Mouse (Mus musculus): ENCODE measurements at regions not wholly inside any gene's neighbourhood (a gene's known extent, or its start where the extent isn't known, plus 50 kb on each side); places are given as distances from the start of the nearest gene placed in this dataset.
A peak's percentile ranks its signal among the peaks of the same experiment; 100 is the strongest.

DNA sequence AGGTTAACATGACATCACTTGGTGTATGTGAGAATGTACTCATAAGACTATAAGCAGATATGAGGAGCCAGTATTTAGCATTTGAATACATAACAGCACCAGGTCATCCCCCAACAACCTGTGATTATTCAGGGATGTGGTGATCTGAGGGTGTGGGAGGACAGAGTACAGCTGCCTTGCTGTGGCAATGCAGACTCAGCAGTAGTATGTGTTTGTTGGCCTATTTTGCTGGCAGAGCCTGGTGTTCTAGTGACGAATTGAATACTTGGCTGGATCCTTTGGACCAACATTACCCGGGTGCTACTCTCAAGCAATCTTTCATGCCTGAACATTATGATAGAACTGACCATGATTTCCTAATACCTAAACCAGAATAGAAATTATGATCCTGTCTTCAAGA, 409.1 kb upstream of the Actbl2 start:
- no peak for ATAC-seq (replicated peaks; ENCODE audit: insufficient number of reproducible peaks, low FRiP score, low TSS enrichment, poor library complexity, severe bottlenecking)

GRCm38 (mm10) chr13:110852996-110853727, 401.7 kb upstream of the Actbl2 start:
- no peak for ATAC-seq (replicated peaks; ENCODE audit: insufficient number of reproducible peaks, low FRiP score, low TSS enrichment, poor library complexity, severe bottlenecking)

GRCm38 (mm10) chr13:110854213-110854612, 400.6 kb upstream of the Actbl2 start:
- no peak for ATAC-seq (replicated peaks; ENCODE audit: insufficient number of reproducible peaks, low FRiP score, low TSS enrichment, poor library complexity, severe bottlenecking)

DNA sequence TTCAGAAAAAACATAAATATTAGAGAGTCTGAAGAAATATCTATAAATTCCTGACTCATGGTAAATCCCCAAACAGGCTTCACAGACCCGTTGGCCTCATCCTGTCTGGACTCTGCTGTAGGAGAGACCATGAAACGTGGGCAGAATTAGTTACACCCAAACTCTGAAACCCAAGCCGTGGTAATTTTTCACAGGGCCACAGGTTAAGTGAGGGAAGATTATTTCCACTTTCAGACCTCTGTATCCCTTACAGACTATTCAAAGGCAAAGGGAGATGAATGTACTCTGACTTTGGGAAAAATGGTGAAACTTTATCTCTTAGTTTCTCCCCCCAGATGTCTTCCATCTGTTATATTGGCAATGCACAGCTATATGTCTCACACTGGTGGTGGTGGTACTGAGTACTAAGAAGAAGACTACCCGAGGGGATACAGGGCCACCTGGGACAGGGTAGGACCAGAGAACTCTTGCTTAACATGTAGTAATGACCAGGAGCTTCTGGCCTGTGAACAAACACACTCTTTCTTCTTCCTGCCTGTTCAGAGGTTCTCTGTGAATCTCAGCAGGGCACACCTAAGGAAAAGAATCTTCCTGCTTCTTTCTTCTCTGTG, 388.8 kb upstream of the Actbl2 start:
- no peak for ATAC-seq (replicated peaks; ENCODE audit: insufficient number of reproducible peaks, low FRiP score, low TSS enrichment, poor library complexity, severe bottlenecking)

GRCm38 (mm10) chr13:110866713-110867112, 388.1 kb upstream of the Actbl2 start:
- ATAC-seq (replicated peaks; ENCODE audit: insufficient number of reproducible peaks, low FRiP score, low TSS enrichment, poor library complexity, severe bottlenecking), result no peak

- ATAC-seq (replicated peaks; ENCODE audit: insufficient number of reproducible peaks, low FRiP score, low TSS enrichment, poor library complexity, severe bottlenecking), result no peak
Measured at GRCm38 (mm10) chr13:110871125-110871775, 383.6 kb upstream of the Actbl2 start.

DNA sequence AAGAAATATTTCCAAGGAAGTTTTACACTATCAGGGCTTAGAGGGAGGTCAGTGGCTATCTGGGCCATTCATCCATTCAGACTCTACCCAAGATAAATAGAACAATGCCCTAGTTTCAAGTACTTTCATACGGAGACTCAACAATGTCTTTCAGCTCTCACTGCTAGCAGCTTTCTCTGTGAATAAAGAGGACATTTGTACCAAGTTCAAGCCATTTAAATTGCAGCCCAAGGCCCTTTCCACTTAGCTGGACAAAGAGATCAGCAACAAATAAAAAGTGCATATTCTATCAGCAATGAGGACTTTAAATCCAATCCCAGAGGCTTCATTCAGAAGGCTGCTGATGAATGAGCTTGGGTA, 383.1 kb upstream of the Actbl2 start:
- ATAC-seq (replicated peaks; ENCODE audit: insufficient number of reproducible peaks, low FRiP score, low TSS enrichment, poor library complexity, severe bottlenecking), result no peak

DNA sequence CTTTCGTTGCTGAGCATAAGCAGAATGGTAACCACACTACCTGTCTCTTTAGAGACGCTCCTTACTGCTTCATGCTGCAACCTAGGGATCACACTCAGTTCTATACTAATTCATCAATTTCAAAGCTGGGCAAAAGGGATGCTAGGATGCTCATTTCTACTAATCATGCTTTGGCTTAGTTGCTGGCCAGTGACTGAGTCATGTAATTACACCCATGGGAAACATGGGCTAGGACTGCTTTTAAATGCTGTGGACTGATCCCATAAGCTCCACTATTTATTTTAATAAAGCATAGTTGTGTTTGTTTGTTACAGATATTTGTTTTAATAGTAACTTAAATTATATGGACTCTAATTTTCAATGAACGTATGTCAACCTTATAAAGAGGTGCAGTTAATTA, 373.2 kb upstream of the Actbl2 start:
- ATAC-seq (replicated peaks; ENCODE audit: insufficient number of reproducible peaks, low FRiP score, low TSS enrichment, poor library complexity, severe bottlenecking), result no peak

DNA sequence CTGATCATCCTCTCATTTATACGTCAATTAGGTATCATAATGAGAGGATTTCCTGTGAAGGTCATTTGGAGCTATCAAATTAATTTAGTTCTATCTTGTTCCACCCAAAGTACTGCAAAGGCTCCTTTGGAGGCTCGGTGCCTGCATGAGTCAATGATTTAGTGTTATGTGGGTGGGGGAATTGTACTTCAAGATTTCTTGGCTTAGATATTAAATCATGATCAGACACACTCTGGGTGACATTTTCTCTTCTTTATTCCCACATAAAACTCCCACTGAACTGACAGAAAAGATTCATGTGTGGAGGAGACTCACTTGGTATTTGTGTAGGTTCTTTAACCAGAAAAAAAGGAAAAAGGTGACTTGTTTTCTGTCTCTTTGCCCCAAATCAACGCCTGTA, 372.6 kb upstream of the Actbl2 start:
- ATAC-seq (replicated peaks; ENCODE audit: insufficient number of reproducible peaks, low FRiP score, low TSS enrichment, poor library complexity, severe bottlenecking), result no peak

DNA sequence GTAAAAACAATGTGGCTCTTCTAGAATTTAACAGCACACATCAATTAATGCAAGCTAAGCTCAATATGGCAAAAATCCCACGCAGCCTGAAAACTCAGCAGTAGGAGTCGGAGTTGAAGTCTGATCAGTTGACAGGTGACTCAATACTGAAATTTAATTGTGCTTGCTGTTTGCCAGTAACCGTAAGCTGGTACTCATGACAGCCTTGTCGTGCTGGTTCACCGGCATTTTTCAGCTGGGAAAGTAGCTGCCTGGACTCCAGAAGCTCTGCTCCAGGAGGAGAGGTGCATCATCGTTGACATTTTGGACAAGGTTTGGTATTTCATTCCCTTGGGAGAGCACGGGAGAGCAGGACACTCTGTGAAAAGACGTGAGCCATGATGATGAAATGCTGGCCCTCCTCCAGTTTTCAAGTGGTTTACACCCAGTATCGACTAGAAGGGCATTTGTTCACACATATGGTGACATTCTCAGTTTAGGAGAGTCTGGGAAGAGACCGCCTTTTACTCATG, 372.1 kb upstream of the Actbl2 start:
- ATAC-seq (replicated peaks; ENCODE audit: insufficient number of reproducible peaks, low FRiP score, low TSS enrichment, poor library complexity, severe bottlenecking), result no peak

DNA sequence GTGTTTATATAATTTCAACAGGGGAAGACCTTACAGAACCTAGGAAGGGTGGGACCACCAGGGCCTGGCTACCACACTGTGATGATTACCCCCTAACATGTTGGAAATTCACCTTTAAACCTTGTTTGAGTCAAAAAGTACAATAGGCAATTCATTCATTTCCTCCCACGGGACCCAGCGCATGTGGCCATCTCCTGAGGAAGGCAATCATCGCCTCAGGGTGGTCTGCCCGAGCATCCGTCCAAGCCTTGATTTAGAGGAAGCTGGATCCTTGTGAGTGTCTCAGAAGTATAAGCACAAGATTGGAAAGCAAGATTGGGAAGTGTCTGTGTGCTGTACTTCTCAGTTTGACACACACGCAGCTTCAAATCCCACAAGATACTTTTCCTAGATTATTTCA, 360.9 kb upstream of the Actbl2 start:
- ATAC-seq (replicated peaks; ENCODE audit: insufficient number of reproducible peaks, low FRiP score, low TSS enrichment, poor library complexity, severe bottlenecking), result no peak

DNA sequence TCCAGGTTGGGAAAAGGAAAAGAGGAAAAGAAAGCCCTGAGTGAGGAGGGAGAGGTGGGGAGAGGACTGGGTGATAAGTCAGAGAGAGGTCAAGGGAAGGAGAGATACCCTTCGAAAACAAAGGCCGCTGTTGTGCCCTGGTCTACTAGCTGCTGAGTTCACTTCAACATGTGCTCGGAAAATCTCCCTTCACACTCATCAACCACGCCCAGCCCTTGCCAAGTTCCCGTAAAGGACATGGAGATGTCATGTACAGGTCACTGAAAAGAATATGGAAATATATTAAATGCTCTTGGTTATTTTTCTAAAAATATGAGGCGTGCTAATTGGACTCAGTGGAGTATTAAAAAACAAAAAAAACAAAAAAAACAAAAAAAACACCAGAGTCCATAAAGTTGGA, 359.5 kb upstream of the Actbl2 start:
- no peak for ATAC-seq (replicated peaks; ENCODE audit: insufficient number of reproducible peaks, low FRiP score, low TSS enrichment, poor library complexity, severe bottlenecking)

DNA sequence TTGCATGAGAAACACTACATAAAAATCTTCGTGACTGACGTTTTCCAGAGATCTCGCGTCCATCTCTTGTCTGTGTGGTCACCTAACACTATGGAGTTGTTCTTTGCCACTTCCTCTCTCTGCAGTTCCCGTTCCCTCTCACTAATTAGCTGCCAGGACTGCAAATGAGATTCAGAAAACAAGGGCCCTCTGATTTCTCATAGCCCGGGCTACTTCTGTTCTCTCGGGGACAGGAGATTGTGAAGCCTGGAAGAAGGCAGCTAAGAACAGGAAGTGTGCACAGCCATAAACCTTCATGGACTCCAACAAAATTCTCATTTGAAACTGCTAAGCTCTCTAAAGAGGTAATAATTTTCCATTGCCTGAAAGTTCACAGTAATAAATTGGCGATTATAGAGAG, 358.9 kb upstream of the Actbl2 start:
- peak; percentile 93 for ATAC-seq (replicated peaks; ENCODE audit: insufficient number of reproducible peaks, low FRiP score, low TSS enrichment, poor library complexity, severe bottlenecking)

DNA sequence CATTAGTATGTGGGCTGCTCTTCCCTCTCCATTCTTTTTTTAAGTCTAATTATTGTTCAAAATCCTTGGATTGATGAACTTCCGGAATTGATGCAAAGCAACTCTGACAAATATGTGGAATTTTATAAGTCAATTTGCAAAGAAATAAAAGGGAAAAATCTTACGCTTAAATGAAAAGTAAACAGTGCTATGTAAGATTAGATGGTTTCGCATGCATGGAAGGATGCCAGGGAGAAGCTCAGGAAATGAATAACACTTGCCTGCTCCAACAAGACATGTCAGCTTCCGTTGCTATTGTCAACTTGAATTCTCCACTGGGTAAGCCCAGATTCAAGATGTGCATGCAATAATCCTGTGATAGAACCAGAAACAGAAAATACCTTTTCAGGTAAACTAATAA, 357.2 kb upstream of the Actbl2 start:
- no peak for ATAC-seq (replicated peaks; ENCODE audit: insufficient number of reproducible peaks, low FRiP score, low TSS enrichment, poor library complexity, severe bottlenecking)

- peak; percentile 90 for ATAC-seq (replicated peaks; ENCODE audit: insufficient number of reproducible peaks, low FRiP score, low TSS enrichment, poor library complexity, severe bottlenecking)
Measured at GRCm38 (mm10) chr13:110902994-110903644, 351.7 kb upstream of the Actbl2 start.

DNA sequence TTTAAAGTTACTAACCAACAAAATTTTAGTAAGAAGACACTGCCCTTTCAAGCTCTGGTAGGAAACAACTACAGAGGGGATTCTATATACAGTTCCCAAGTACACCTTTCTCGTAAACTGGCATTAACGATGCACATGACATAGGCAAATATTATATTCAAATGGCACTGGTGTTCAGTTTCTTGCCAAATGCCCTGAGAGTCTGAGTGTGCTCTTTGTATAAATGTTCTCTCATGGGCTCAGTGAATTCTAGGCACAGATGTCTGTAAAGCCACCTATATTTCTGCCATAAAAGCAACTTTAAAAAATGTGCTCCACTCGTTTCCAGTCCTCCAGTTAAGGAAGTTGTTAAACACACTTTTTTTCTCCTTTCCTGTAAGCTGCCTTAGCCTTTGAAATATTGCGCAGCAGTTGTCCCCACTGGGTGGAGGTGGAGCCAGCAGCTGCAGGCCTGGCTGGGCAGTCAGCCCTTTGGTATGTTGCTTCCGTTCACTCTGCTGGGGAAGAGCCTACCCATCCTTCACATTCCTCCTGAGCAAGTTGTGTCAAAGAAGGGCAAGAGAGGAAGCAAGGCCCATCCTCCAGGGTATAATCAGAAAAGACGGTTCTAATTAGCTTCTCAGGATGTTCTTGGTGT, 347.4 kb upstream of the Actbl2 start:
- ATAC-seq (replicated peaks; ENCODE audit: insufficient number of reproducible peaks, low FRiP score, low TSS enrichment, poor library complexity, severe bottlenecking), result peak; percentile 23; the same call in 1 of the 2 replicates

DNA sequence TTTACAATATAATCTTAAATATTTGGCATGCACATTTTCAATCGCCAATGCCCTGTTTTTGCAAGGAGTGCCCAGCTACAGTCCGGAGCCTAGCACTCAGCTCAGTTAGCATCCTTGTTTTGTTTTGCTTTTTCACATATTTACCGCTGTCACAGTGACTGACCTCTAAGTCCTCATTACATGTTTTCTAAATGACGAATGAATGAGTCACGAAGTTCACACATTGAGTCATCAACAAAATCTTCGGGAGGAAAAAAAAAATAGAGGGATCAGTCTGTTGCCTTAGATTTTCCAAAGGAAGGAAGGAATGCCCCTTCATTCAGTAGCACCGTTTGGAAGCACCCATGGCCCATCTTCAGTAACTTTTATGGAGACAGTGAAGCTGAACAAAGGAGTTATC, 342.9 kb upstream of the Actbl2 start:
- ATAC-seq (replicated peaks; ENCODE audit: insufficient number of reproducible peaks, low FRiP score, low TSS enrichment, poor library complexity, severe bottlenecking), result no peak

GRCm38 (mm10) chr13:110913177-110913576, 341.6 kb upstream of the Actbl2 start:
- ATAC-seq (replicated peaks; ENCODE audit: insufficient number of reproducible peaks, low FRiP score, low TSS enrichment, poor library complexity, severe bottlenecking), result no peak

DNA sequence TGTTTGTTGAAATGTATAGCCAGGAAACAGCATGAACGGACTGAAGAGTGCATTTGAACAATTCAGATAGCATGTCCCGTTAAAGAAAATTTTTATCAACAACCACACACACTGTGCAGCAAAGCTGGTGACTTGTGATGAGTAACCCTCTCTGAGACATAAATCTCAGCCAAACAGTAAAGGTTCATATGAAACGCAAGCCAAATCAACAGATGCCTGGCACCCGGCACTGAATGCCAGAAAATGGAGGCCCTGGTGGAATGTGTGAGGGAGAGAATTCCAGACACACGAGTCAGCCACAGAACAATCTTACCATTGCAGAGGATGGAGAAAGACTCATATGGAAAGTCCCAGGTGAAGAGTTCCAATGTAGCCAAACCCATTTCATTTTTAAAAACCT, 341.1 kb upstream of the Actbl2 start:
- ATAC-seq (replicated peaks; ENCODE audit: insufficient number of reproducible peaks, low FRiP score, low TSS enrichment, poor library complexity, severe bottlenecking), result no peak

All from monocyte, adult 5-6 weeks (primary cell).